Mouse (Mus musculus) adrenal gland, adult 8-10 months (tissue): ENCODE measurements around the gene Tdpoz4. TPM values are rescaled to one million over a fixed set of nuclear protein-coding genes. Genes with fewer than 3 reads are reported as not detected.
"Not testable (repeated sequence)": the region's sequence is repeated elsewhere in the genome, so short reads cannot be mapped to it uniquely, and the experiment has no call there.

Source experiments
- DNase-seq: peaks from one replicate; pipeline ENCODE4 v3.0.0; 2022
- total RNA-seq, 4 experiments: library from RNA; stranded (reverse); gene quantifications; 2 replicates each; pipeline ENCODE4 v1.2.4; 2022

Tdpoz4 gene
- total RNA-seq: not detected

DNA sequence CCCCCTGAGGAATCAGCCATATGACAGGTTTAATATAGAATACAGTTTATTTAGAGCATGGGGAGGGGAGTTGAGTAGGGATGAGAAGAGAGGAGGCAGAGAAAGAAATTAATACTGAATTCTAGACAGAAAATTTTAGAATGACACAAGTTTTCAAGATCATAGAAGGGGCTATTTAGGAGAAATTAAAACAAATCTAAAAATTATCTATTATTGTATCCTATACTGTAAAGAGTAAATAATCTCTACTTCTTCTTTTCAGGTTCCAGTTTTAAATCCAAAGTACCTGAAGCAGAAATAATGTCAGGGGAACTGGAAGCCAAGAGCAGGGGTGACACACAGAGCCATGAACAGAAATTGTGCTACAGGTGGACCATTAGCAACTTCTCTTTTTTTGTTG, at the start of gene Tdpoz4:
Tdpoz4 (plus strand) TSS at position 301 of the 400 bp plus-strand sequence.
- not testable (repeated sequence) for DNase-seq

- not testable (repeated sequence) for DNase-seq
Observed at GRCm38 (mm10) chr3:93754022-93754421, 42.2 kb upstream of the Tdpoz4 start.

- DNase-seq: not testable (repeated sequence)
Observed at GRCm38 (mm10) chr3:93772700-93773099, 23.5 kb upstream of the Tdpoz4 start, which contains the start of gene Gm5773. TSS of gene Gm5773 (plus strand) at chr3:93773000.

GRCm38 (mm10) chr3:93813341-93813740, 17.1 kb downstream of the Tdpoz4 start:
- not testable (repeated sequence) for DNase-seq

DNA sequence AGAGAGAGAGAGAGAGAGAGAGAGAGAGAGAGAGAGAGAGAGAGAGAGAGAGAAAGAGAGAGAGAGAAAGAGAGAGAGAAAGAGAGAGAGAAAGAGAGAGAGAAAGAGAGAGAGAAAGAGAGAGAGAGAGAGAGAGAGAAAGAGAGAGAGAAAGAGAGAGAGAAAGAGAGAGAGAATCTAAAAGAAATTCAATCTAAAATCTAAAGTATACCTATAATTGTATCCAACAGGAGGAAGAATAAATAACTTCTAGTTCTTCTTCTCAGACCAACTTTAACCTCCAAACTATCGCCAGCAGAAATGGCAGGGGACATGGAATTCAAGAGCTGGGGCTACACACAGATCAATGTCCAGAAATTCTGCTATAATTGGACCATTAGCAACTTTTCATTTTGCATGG, 29.5 kb downstream of the Tdpoz4 start, which contains the start of gene Tdpoz3:
Tdpoz3 (plus strand) TSS at position 301 of the 400 bp plus-strand sequence.
- DNase-seq: not testable (repeated sequence)

Other genes starting within 250 kb of the Tdpoz4 start
- 100 to 1,000 TPM; 108 to 159 (median 130) TPM for gene S100a10, start 241.3 kb upstream of the Tdpoz4 start, total RNA-seq
- not detected for gene Tdpoz2, start 143.7 kb upstream of the Tdpoz4 start, total RNA-seq
- gene Tdpoz1, start 120.1 kb upstream of the Tdpoz4 start, total RNA-seq: not detected
- not detected for gene Gm37596, start 103.3 kb upstream of the Tdpoz4 start, total RNA-seq
- not detected for gene Gm5773, start 23.4 kb upstream of the Tdpoz4 start, total RNA-seq
- gene Tdpoz3, start 29.6 kb downstream of the Tdpoz4 start, total RNA-seq: not detected
- gene Gm9117, start 147.1 kb downstream of the Tdpoz4 start, total RNA-seq: not detected
- not detected for gene Tdpoz5, start 164.9 kb downstream of the Tdpoz4 start, total RNA-seq